Mouse (Mus musculus) neural tube, embryonic 11.5 days (tissue): Measurements from ENCODE around the gene Zfp683. TPM values are rescaled to one million over a fixed set of nuclear protein-coding genes. Genes with fewer than 3 reads are reported as not detected.

Source experiments
- ATAC-seq: fragments of 200-750 bp; cut with Nextera tagmentation; 2 replicates; pipeline ENCODE4 v1.8.0; 2017; ENCODE audit warnings: moderate number of reproducible peaks, mild to moderate bottlenecking, moderate TSS enrichment, moderate library complexity; ENCODE audit not compliant: insufficient read depth, low FRiP score, low TSS enrichment
- DNase-seq: peaks from one replicate; pipeline ENCODE4 v3.0.0-alpha.2; 2015; ENCODE audit warnings: low spot score
- H3K27ac ChIP-seq: fragments of 300-500 bp; sonication (generic); 2 replicates; pipeline ENCODE4 v1.5.1; 2014; ENCODE audit warnings: low read depth, mild to moderate bottlenecking, low read length
- H3K27me3 ChIP-seq: fragments of 300-500 bp; sonication (generic); 2 replicates; pipeline ENCODE4 v1.6.1; 2014; ENCODE audit warnings: mild to moderate bottlenecking, low read length, mixed read lengths; ENCODE audit not compliant: control insufficient read depth, insufficient read depth
- H3K36me3 ChIP-seq: fragments of 300-500 bp; sonication (generic); 2 replicates; pipeline ENCODE4 v1.6.1; 2014; ENCODE audit warnings: mild to moderate bottlenecking, low read length, moderate library complexity, mixed read lengths; ENCODE audit not compliant: control insufficient read depth, insufficient read depth
- H3K4me1 ChIP-seq: fragments of 300-500 bp; sonication (generic); 2 replicates; pipeline ENCODE4 v1.6.1; 2014; ENCODE audit warnings: low read length, mixed read lengths; ENCODE audit not compliant: control insufficient read depth, insufficient read depth
- H3K4me2 ChIP-seq: fragments of 300-500 bp; sonication (generic); 2 replicates; pipeline ENCODE4 v1.6.1; 2014; ENCODE audit warnings: low read depth, mild to moderate bottlenecking, moderate library complexity
- H3K4me3 ChIP-seq: fragments of 300-500 bp; sonication (generic); 2 replicates; pipeline ENCODE4 v1.5.1; 2014; ENCODE audit warnings: low read depth, low read length
- H3K9ac ChIP-seq: fragments of 300-500 bp; sonication (generic); 2 replicates; pipeline ENCODE4 v1.6.1; 2014; ENCODE audit warnings: mild to moderate bottlenecking, low read length
- H3K9me3 ChIP-seq: fragments of 300-500 bp; sonication (generic); 2 replicates; pipeline ENCODE4 v1.6.1; 2016; ENCODE audit warnings: low read length; ENCODE audit not compliant: control insufficient read depth
- WGBS: fragments of 180-500 bp; shearing (Covaris S2); extraction: QIAGEN DNeasy Blood & Tissue Kit; methylation state at CpG from one replicate; pipeline ENCODE4 v1.1.7; 2014; 5-methylcytosine and 5-hydroxymethylcytosine counted together
- polyA plus RNA-seq: library from polyadenylated mRNA; unstranded; fragments of >200 nt; fragmentation: Nextera tagmentation; extraction: Ambion mirVana; gene quantifications from 2 replicates; pipeline ENCODE4 v1.2.1, GENCODE M21; 2014

Zfp683 gene
- polyA plus RNA-seq, 1 experiment from 2014 or later, result not detected

DNA sequence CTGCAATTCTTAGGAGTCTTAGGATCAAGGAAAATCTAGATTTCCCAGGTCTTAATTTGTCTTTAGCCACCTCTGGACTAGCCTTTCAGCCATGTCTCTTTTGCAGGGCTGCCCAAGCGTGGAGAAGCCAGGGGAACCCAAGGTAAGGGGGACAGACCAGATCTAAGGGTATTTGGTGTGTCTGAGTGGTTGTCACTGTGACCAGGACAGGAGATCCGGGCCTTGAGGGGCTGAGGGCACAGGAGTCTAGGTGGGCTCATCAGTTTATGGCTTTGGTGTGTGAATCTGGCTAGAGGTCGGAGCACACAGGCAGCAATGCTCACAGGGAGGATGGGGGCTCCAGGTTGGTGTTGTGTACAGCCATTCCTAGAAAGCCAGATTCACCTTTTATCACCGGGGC lies 27.0 kb downstream of the Zfp683 start:
- no peak overlapping the region for H3K27ac ChIP-seq
- 78% methylated on average over 4 of the region's 4 CpGs for WGBS
- no peaks in the 10 kb centered on the region for H3K36me3 ChIP-seq
- DNase-seq (no peak), ATAC-seq (no peak)
- no peaks in the 10 kb centered on the region for H3K9me3 ChIP-seq
- 0 out of 2 replicates have a peak, but pooled peaks cover 3% of the 10 kb centered on the region for H3K27me3 ChIP-seq
- H3K4me1 ChIP-seq, result no peaks in the 10 kb centered on the region; the same call in 1 of the 2 replicates
- no peak overlapping the region for H3K4me2 ChIP-seq
- H3K4me3 ChIP-seq, result no peak overlapping the region
- no peak overlapping the region for H3K9ac ChIP-seq

DNA sequence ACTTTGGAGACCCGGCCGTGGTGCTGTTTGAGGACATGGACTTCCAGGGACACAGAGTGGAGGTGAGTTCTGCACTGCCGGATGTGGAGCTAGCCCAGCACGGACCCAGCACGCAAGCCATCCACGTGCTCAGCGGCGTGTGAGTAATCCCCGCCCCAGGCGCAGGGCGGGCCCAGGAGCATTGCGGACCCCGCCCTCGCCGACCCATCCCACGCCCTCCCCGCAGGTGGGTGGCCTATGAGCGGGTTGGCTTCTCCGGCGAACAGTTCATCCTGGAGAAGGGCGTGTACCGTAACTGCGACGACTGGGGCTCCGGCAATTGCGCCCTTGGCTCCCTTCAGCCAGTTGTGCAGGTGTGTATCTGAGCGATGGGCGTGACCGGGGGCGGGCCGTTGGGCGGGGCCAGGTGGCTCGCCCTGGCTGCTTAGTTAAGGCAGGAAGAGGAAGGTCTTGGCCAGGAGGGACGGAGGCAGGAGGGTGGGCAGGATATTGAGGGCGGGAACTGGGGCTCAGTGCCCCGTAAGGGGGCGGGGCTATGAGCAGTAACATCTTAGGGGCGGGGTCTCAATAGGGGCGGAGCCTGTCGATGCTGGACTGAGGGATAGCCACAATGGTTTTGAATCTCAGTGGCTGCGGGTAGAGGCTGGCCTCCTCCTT lies 28.2 kb downstream of the Zfp683 start:
- peak overlapping the region; percentile 42 for H3K4me3 ChIP-seq
- H3K27me3 ChIP-seq, result 0 out of 2 replicates have a peak, but pooled peaks cover 3% of the 10 kb centered on the region
- 0 out of 2 replicates have a peak, but pooled peaks have one; percentile 50 for ATAC-seq
- H3K27ac ChIP-seq, result no peak overlapping the region
- no peaks in the 10 kb centered on the region for H3K36me3 ChIP-seq
- under 1% methylated on average over 38 of the region's 41 CpGs for WGBS
- DNase-seq, result peak; percentile 75
- H3K4me2 ChIP-seq, result peak overlapping the region; percentile 83
- no peaks in the 10 kb centered on the region for H3K9me3 ChIP-seq
- H3K4me1 ChIP-seq, result no peaks in the 10 kb centered on the region; the same call in 1 of the 2 replicates
- H3K9ac ChIP-seq, result 0 out of 2 replicates have a peak overlapping the region, but pooled peaks have one; percentile 6

DNA sequence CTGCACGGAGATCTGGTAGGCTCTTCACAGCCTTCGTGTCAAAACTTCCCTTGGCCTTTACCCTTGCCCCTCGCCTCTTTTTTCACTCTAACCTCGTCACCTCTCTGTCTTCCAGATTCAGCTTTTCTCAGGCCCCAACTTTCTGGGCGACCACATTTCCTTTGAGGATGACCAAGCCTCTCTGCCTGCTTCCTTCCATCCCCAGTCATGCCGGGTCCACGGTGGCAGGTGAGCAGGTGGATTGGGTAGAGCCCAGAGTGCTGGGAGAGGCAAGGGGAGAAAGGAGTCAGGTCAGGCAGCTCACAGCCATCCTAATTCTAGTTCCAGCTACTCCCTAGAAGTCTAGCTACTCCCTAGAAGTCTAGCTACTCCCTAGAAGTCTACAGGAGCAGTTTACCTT lies 28.8 kb downstream of the Zfp683 start:
- no peak for ATAC-seq
- H3K9ac ChIP-seq, result no peak overlapping the region

DNA sequence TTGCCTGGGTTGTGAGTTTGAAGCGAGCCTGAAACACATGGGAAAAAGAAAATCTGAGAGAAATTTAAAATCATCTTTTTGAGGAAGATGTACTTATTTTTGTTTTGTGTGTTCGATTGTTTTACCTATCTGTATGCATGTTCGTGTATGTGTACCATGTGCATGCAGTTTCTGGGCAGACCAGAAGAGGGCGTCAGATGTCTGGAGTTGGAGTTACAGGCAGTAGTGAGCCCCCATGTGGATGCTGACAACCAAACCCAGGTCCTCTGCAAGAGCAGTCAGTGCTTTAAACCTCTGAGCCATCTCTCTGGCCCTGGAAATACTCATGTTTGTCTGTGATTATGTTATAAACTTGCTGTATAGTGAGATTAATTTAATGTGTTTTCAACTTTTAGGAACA lies 31.4 kb downstream of the Zfp683 start:
- DNase-seq (no peak), ATAC-seq (no peak)
- no peaks in the 10 kb centered on the region for H3K9me3 ChIP-seq
- H3K27me3 ChIP-seq, result 0 out of 2 replicates have a peak, but pooled peaks cover 3% of the 10 kb centered on the region
- no peaks in the 10 kb centered on the region for H3K36me3 ChIP-seq
- no peaks in the 10 kb centered on the region; the same call in 1 of the 2 replicates for H3K4me1 ChIP-seq
- H3K4me2 ChIP-seq, result no peak overlapping the region
- no peak overlapping the region for H3K27ac ChIP-seq
- no peak overlapping the region for H3K4me3 ChIP-seq
- H3K9ac ChIP-seq, result no peak overlapping the region
- WGBS, result 88% methylated on average over 4 of the region's 4 CpGs

More for the DNA sequence above, 28.8 kb downstream of the Zfp683 start:
- 0 out of 2 replicates have a peak, but pooled peaks cover 3% of the 10 kb centered on the region for H3K27me3 ChIP-seq
- H3K4me3 ChIP-seq, result peak overlapping the region; percentile 42; the same call in 1 of the 2 replicates
- DNase-seq, result no peak
- no peaks in the 10 kb centered on the region for H3K9me3 ChIP-seq
- H3K4me1 ChIP-seq, result no peaks in the 10 kb centered on the region; the same call in 1 of the 2 replicates
- no peaks in the 10 kb centered on the region for H3K36me3 ChIP-seq
- whole genome bisulfite sequencing, result 13% methylated on average over 7 of the region's 7 CpGs
- H3K4me2 ChIP-seq, result peak overlapping the region; percentile 83
- H3K27ac ChIP-seq, result no peak overlapping the region

DNA sequence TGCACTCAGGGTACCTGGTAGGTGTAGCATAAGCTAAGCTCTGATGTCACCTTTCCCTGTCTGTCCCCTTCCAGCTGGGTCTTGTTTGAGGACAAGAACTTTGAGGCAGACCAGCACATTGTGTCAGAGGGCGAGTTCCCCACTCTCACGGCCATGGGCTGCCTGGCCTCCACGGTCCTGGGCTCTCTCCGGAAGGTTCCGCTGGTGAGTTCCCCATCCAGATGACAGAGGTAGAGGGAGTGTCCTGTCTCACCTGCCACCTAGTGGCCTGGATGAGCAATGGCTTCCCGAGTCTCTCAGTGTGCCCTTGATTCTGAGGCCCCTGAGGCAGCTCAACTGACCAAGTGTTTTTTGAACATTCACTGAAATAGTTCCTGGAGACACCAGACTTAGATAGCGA lies 33.8 kb downstream of the Zfp683 start:
- no peak overlapping the region for H3K4me3 ChIP-seq
- H3K4me1 ChIP-seq, result no peaks in the 10 kb centered on the region
- H3K4me2 ChIP-seq, result no peak overlapping the region
- no peak overlapping the region for H3K9ac ChIP-seq
- WGBS, result 45% methylated on average over 7 of the region's 7 CpGs
- H3K36me3 ChIP-seq, result no peaks in the 10 kb centered on the region
- DNase-seq (peak; percentile 44), ATAC-seq (no peak)
- H3K27me3 ChIP-seq, result no peaks in the 10 kb centered on the region
- no peak overlapping the region for H3K27ac ChIP-seq
- no peaks in the 10 kb centered on the region for H3K9me3 ChIP-seq

DNA sequence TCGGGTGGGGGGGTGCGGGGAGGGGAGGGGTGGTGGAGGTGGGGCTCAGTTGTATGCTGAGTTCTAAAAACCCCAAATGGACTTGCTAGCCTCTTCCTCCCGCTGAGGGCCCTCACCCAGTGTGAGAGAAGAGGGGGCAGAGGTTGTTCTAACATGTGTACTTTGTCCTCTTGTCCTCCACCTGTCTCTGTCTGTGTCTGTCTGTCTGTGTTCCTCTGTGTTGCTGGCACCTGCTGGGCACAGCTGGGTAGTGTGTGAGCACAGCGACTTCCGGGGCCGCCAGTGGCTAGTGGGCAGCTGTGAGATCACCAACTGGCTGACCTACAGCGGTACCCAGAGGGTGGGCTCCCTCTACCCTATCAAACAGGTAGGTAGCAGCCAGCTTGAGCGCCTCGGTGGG lies 35.4 kb downstream of the Zfp683 start:
- Histone ChIP-seq H3K27ac (no peak overlapping the region), H3K4me3 (no peak overlapping the region), H3K4me2 (no peak overlapping the region), H3K4me1 (no peaks in the 10 kb centered on the region), H3K27me3 (no peaks in the 10 kb centered on the region), H3K36me3 (no peaks in the 10 kb centered on the region), H3K9ac (no peak overlapping the region), H3K9me3 (no peaks in the 10 kb centered on the region)
- DNase-seq (no peak), ATAC-seq (no peak)
- WGBS, result 78% methylated on average over 9 of the region's 9 CpGs

DNA sequence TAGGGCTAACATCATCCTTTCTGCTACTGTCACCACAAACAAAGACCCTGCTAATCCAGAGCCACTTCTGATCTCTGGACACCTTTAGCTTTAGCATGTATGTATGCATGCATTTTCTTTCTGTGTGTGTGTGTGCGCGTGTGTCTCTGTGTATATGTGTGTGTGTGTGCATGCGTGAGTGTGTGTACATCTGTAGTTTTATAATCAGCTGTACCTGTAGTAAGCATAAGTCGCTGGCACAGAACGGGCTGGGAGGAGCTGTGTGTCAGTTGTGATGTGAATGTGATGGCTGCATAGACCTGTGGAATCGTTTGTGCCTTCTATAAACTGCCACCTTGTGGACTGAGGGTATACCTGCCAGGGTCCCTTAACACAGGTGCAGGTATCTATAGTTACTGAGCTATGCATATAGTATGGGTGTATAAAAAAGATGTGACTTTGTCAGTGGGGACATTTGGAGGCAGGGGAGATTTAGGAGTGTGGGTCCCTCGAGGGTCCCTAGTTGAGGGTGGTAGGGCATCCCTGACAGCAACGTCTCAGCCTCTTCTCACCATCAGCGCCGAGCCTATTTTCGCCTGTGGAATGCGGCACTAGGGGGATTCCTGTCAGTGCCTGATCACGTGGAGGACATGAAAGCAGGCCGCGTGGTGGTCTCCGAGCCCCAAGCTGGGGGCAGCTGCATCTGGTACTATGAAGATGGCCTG lies 37.0 kb downstream of the Zfp683 start:
- no peak for ATAC-seq
- no peaks in the 10 kb centered on the region for H3K4me1 ChIP-seq
- no peaks in the 10 kb centered on the region for H3K9me3 ChIP-seq
- H3K4me3 ChIP-seq, result no peak overlapping the region
- no peaks in the 10 kb centered on the region for H3K36me3 ChIP-seq
- H3K9ac ChIP-seq, result no peak overlapping the region
- no peak overlapping the region for H3K27ac ChIP-seq
- no peak overlapping the region for H3K4me2 ChIP-seq
- WGBS, result 84% methylated on average over 16 of the region's 16 CpGs
- DNase-seq, result no peak
- no peaks in the 10 kb centered on the region for H3K27me3 ChIP-seq

DNA sequence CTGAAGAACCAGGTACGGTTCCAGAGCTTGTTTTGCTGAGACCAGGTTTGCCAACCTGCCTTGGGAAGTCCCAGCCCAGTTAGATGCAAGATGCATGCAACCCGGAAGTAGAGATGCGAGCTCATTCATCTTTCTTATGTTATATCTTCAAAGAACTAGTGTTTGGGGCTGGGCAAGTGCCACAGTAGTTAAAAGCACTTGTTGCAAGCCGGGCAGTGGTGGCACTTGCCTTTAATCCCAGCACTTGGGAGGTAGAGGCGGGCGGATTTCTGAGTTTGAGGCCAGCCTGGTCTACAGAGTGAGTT lies 37.5 kb downstream of the Zfp683 start:
- WGBS, result 88% methylated on average over 6 of the region's 6 CpGs
- H3K27ac ChIP-seq, result no peak overlapping the region
- ATAC-seq, result no peak

More for the DNA sequence above, 37.5 kb downstream of the Zfp683 start:
- Histone ChIP-seq H3K4me1 (no peaks in the 10 kb centered on the region), H3K9ac (no peak overlapping the region), H3K9me3 (no peaks in the 10 kb centered on the region), H3K4me3 (no peak overlapping the region), H3K36me3 (no peaks in the 10 kb centered on the region), H3K4me2 (no peak overlapping the region), H3K27me3 (no peaks in the 10 kb centered on the region)
- no peak for DNase-seq
